Mouse (Mus musculus) cerebellum, postnatal 14 days (tissue): ENCODE data around the gene Clstn3.
A peak's percentile ranks its signal among the peaks of the same experiment; 100 is the strongest.
"Not testable (repeated sequence)": the region's sequence is repeated elsewhere in the genome, so short reads cannot be mapped to it uniquely, and the experiment has no call there.

ENCODE experiments used
- DNase-seq, 2 experiments: peaks; one replicate each; pipeline ENCODE4 v3.0.0; 2021; ENCODE audit warnings: mixed read lengths in 2 of 2

The Clstn3 gene

DNA sequence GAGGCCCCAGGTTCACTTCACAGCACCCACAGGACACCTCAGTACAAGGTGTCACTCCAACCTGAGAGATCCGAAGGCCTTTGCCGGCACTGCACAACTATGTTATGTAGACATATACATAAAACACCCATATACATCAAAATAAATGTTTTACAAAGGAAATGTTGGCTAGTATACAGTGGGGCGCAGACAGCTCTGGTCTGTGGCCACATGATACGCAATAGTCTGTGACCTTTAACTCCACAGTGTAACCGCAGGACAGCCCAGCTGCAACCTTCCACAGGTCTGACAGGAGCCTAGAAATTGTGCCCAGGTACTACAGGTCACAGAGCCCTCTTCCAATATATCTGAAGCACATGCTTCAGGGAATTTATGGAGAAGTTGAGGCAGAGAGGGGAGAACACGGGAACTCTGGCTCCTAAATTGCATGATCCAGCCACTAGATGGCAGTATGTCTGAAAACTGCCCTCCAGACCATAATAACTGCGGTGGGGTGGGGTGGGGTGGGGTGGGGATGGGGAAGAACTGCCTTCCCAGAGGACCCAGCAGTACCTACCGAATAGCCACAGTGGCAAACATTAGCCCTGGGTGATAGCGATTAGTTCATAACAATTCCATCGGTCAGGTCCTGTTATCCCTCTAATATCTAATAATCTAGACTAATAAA, 16.3 kb downstream of the Clstn3 start:
- DNase-seq = peak in 1 of 2 experiments; percentile 35

DNA sequence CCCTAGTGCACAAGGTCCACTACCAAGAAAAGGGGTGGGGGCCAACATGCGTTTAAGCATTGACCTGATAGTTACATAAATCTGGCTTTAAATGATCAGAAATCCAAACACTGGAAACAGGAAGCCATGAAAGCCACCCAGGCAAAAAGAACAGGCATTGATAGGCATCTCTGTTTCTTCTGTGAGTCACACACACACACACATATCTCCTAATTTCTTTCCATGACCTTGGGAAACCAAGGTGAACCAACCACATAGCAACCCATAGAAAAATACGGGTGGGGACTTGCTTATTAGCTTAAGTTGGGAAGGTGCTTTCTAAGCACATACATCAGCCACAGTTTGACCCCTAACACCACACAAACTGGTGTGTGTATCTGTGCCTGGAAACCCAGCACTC, 17.2 kb downstream of the Clstn3 start:
- no peak for DNase-seq

DNA sequence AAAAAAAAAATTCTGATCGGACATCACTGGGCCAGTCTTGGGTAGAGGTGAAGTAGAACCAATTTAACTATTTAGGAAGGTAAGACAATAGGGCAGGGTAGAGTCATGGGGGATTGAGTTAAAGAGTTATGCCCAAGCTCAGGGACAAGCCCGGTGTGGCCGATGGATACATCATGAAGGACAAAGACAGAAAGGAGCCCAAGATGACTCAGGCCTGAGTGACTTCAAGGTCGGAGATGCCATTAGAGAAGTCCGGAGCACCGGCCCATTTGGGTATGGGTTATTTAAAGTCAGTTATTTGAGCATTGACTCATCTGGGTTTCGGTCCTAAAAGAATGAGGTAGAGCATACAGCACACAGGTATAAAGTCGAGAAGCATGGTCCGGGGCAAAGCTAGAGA, 18.1 kb downstream of the Clstn3 start:
- no peak for DNase-seq

DNA sequence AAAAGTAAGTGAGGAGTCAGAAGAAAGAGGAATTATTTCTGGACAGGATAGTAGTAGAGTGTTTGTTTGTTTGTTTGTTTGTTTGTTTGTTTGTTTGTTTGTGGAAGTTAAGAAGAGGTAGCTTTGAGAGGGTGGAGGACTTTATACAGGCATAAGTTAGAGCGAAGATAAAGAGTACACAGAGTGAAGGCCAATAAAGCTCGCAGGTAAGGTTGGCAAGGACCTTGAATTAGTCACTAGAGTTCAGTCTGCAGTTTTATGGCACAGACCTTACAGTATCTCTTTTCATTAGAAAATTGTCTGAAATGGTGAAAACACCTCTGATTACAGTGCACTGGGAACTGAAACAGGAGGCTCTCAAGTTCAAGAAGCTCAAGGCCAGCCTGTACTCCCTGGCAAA, 18.6 kb downstream of the Clstn3 start:
- DNase-seq = no peak

DNA sequence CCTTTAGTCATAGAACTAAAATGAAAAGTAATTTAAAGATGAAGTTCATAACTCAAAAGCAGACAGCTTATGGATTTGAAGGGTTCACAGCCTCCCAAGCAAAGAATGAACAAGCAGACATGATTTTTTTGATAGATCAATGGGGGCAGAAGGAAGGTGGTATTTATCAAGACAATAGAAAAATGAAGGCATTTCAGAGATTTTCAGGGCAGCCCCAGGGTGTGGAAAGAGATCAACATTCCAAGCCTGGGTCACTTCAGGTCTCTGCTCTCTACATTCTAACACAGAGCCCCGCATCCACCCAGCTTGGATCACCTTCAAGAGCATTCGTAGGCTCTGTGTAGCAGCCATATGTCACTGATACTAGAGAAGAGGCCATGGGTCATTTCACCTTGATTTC, 21.3 kb downstream of the Clstn3 start:
- no peak for DNase-seq

DNA sequence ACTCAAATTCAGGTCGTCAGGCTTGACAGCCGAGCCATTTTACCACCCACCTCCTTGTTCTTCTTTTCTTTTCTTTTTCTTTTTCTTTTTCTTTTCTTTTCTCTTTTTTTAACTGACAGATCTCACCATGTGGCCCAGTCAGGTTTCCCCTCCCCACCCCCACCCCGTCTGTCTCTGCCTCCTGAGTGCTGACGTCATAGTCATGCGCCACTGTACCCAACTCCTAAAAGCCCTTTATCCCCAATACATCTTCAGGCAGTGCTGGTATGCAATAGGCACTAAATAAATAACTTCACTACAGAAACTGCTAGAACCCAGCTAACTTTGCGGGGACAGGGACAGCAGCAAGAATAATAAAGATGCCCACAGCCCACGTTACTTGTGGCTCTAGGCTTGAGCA, 28.3 kb downstream of the Clstn3 start:
- DNase-seq = no peak

DNA sequence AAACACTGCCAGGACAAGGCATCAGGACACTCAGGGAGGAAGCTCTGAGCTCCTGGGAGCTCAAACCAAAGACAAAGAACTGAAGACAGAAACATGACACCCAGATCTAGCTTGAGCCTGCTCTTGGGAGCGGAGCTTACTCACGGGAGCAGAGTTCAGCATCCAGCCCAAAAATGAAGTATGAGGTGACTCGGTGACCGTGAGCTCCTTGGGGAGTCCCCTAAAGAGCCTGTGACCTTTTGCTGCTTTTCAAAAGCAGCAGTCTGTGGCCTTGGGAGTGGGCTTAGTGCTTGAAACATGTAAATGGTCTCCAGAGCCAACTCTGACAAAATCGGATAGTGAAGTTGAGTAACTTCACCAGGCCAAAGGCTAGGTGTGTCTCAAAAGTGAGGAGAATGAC, 29.4 kb downstream of the Clstn3 start:
- DNase-seq = no peak

DNA sequence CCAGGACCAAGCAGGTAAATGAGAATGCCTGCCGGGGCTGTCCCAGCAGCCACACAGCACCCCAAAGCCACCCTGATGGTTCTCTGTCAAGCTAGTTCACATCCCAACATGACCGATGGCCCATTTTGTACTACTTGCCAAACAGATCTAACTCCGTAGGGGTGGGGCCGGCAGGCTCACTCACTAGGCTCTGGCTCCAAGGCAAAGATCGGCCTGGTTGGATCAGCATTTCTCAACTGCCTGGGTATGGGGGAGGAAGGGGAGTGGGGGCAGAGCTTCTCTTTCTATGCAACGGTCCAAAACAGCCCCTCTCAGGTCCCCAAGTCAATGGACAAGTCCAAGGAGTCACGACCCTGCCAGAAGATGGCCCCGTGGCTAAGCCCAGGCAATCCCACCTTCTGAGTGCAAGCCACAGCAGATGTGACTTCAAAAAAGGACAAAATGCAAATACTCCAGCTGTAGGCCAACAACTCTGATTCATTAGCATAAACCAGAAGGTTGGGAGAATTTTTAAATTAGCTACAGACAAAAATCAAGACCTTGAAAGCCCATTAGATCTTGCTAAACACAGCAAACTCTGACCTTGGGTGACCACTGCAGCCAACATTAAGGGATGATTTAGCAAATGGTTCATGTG, 30.8 kb downstream of the Clstn3 start:
- no peak for DNase-seq

DNA sequence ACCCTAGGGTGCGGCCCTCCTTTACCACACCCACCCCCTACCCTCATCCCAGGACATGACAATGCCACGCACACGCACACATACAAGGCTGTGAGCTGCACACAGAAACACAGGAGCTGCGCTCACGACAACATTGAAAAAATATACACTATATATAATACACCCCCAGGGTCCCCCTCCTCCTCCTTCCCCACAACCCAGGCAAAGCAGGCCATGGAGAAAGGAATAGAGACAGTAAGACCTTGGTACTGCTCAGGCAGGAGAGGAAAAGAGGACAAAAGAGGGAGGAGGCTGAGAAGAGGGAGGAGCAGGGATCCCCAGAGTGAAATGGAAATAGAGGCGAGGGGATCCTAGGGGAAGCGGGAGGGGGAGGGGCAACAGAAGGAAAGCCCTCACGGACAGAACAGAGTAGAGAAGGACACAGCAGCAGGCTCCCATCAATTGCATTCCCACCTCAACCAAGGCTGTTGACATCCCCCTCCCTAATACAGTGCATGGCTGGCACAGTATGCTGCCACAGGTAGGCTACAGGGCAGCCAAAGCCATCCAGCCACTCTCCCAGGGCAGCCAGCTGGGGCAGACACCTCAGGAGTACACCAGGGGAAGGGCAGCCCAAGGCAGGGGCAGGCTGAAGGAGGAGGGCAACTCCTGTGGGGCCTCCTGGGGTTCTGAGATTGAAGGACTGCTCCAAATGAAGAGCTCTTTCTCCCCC, 33.7 kb downstream of the Clstn3 start:
- DNase-seq = no peak

DNA sequence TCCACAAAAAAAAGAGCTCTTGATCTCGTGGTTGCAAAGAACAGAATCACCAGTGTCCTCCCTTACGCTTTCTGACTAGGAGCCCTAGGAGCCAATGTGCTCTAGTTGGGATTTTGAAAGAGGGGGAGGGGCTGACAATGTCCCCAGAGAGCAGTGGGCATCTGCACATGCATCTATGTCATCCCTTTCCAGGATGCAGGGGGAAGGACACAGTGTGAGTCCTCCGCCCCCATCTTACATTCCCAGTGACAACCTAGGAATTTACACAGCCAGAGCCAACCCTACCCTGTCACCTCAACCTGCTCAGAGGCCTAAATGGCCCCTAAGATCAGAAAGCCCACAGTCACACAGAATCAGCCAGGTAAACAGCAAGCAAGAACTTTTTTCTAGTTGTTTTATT, 34.2 kb downstream of the Clstn3 start:
- DNase-seq = no peak

DNA sequence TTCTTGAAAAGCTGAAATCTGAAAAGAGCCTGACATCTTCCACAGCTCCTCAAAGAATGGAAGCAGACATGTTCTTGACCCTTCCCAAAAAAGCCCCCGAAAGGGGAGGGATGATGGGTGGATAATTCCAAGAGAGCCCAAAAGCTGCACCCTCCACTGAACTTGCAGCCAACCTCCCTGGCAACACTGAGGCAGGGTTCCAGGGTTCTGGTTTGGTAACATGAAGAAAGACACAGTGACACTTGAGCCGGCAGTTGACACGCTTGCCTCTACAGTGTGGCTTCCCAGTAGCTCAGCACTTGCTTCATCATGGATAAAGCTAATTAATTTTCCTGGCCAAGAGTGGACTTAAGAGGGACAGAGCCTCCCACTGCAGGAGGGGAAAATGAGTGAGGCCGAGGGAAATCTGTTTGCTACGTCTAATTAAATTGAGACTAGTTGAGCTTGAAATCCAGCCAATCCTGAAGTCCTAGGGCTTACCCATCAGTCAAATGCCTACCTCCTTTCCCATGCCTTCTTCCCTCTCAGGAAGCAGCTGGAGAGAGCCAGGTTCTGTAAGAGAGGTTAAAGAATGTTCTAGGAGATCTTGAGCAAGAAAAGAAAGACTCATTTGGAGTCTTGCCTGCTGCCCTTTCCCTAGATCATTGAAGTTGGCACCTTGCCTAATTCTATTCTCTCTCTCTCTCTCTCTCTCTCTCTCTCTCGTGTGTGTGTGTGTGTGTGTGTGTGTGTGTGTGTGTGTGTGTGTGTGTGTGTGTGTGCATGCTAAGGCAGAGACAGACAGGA, 36.6 kb downstream of the Clstn3 start:
- DNase-seq = peak in 1 of 2 experiments; percentile 31

DNA sequence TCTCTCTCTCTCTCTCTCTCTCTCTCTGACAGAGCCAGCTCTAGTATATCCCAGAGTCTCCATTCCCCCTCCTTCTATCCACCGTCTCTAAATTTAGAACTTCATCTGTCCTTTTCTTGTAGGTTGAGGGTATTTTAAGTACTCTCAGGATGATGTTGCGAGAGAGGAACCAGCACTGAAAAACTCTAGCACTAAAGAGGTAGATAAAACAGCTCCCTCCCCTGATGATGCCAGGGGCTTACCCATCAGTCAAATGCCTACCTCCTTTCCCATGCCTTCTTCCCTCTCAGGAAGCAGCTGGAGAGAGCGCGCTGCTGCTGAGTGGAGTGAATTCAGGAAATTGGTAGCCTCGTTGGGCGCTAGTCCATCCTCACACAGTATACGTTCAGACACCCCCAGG, 37.3 kb downstream of the Clstn3 start:
- DNase-seq = no peak

DNA sequence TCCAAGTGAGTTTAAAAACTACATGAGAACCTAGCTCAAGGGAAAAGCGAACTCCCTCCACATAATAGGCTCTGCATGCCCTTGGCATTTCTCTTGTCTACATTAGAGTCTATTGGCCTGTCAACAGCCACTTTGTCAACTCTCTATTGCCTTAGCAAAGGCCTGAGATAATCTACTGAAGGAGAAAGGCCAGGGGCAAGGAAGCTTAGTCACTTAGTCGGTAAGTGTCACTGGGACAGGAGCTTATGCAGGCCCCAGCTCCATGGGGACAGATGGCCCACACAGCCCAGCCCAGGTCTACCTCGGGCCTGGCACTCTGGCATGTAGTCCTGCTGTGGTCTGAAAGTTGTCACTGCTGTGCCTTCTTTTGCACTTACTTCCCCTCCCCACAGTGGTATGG, 38.0 kb downstream of the Clstn3 start:
- DNase-seq = no peak

DNA sequence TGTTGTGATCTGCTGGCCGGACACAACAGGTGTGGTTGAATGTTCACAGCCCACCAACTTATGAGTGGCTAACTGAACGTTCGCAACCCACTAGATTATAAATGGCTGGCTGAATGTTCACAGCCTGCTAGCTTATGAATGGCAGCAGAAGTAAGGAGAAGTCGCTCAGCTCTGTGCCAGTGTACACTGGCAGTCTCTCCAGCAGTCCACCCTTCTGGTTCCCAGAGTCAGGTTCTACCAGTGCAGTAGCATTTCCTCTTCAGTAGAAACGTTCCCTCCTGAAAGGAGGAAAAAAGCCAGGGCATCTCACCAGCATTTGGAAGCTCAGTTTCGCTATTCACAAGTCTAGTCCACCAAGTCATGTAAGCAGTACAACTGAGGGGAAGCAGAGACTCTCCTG, 39.1 kb downstream of the Clstn3 start:
- no peak for DNase-seq

DNA sequence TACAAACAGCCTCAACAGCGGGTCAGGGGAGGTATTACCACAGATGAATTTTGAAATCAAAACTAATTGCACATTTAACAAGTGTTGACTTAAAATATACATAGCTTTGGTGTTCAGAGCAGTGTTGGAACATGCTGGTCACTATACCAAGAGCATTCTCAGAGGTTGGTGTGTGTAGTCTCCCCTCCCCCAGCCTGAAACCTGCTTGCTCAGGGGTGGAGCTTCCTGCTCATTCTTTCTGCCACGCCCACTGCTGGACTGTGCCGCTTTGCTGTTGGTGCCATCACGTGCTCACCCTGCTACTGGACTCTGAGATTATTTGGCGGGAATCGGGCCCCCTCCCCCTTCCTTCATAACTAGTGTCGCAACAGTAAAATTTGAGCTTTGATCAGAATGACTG, 39.6 kb downstream of the Clstn3 start:
- DNase-seq = not testable (repeated sequence)

DNA sequence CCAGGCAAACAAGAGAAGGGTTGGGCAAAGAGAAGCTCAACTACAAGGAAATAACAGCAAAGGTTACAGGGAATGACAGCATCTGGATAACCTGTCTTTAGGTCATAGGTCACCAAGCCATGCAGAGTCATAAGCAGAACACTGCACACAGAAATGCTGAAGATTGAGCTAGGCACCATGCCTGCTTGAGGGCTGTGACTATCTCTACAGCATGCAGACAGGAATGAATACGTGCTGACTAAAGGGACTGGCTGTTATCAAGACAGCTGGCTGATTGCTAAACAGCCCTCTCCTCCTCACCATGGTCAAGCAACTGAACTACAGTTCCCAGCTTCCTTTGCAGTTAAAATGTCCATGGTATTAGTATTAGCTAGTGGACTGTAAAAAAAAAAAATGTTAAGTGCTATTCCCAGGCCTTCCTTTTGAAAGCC, 40.5 kb downstream of the Clstn3 start:
- DNase-seq = no peak

DNA sequence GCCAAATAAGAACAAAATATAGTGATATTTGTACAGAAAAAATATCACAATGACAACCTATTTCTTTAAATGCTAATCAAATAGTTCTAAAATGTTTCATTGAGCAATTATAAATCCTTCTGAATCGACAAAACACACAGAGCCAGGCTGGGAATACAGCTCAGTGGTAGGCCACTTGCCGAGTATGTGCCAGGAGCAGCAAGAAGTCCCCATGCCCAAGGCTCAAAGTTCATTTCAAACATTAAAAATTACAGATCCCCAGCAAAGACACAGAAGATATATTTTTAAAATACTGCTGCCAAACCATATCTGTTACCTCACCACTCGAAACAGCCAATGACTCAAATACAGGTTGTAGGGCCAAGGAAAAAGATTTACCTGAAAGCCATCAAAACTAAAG, 45.9 kb downstream of the Clstn3 start:
- no peak for DNase-seq

DNA sequence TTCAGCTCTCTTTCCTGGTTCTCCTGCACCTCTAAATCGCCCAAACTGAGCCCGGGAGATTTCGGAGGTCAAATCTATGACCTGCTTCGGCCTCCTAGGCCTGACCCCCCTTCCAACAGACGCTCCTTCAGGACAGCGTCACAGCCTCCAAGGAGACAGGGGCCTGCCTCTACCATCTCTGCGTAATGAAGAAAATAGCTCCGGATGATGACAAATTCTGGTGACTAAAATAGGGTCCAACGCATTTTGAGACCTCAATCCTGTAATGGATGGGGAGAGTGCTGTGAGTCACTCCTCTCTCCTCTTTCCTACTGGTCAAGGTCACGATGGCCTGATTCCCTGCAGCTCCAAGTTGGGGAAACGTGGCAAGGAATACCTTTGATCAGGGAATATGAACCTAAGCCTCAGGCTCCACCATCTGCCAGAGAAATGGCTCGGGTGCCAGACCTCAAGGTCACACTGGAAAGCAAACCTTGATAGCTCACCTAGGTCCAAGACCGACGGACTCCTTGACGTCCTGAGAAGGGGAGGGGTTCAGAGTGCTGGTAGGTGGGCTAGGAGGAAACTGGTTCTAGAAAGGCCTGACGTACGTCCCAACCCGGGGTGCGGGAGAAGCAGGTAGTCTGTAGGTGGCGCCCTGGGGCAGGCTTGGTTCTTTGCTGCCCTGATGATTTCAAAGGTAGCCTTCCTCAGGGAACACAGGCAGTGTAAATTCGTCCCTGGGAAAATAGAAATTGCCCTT, 49.1 kb downstream of the Clstn3 start:
- DNase-seq = peak; percentile 93 to 95

DNA sequence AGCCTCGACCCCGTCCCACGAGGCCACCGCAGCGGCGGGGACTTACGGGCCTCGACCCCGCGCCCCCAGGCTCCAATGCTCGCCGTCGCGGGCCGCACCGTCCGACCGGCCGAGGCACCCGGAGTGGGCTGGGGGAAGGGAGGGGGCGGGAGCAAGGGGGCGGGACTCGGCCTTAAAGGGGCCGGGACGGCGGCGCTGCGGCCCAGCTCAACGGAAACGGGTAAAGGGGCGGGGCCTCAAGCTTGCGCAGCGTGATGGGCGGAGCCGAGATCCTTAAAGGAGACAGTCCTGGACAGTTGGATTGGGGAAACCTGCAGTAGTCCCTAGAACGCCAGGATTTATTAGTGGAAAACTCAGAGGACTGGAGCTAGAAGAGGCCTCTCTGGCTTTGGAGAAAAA, 49.7 kb downstream of the Clstn3 start, which contains the start of gene Pex5:
Gene Pex5 (minus strand): TSS at position 141 of the 399 bp plus-strand sequence.
- peak; percentile 98 for DNase-seq

DNA sequence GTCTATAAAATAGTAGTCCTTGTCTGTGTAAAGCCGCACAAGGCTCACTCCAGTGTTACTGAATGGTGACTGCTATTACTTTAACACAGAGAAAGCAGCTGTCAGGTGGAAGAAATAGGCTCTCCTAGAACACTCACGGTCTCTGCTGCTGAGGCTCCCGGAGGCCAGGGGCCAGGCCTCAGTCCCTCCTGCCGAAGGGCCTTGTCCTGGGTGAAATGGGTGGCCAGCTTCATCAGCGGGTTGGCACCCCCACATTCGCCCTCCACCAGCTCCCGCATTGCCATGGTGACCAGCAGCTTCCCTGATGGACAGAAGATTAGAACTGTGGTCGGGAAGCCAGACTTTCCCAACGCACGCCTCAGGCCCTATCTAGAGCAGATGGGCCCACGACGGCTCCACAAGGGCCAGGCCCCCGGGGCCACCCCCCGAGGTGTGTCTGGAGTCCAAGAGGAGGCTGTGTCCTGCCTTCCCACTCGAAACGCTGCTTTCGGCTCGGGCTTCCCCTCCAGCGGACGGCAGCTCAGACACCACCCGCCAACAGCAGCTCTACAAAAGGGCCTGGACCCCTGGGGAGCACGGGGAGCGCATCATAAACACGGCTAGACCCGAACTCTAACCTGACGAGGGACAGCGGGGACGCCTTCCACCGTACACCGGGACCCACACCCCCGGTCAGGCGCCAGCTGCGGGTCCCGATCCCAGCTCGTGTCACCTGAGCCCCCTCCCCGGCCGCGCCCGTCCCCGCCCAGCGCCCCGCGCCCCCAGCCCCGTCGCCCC, 50.3 kb downstream of the Clstn3 start:
- DNase-seq = peak; percentile 74 to 79

DNA sequence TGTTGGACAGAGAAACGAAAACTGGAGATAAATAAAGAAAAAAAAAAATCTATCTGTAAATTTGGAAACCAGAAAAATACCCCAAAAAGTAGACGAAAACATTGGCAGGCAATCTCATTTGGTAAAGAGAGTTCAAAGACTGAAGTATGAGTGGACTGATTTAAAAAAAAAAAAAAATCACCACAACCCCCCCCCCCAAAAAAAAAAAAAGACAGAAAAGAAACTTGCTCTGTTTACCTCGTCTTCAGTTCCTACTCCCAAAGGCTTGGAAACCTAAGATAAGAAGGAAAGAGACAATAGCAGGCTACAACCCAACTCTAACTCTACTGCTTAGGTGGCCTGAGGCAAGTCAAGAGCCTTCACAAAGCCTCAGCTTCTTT, 50.8 kb downstream of the Clstn3 start:
- no peak for DNase-seq

DNA sequence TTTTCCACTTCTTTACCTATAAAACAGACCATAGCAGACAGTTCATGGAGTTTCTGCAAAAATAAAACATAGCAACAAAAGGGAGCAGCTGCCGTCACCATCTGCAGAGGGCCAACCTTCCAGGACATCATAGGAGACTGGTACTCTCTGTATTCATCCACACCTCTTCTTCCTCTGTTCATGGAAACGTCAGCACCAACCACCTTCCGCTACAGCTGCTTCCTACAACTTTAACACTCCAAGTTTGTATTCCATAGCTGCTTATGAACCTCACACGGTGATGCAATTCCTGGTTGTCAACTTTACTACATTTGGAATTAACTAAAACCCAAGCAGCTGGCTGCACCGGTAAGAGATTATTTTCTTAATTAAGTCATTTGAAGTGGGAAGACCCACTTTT, 56.2 kb downstream of the Clstn3 start:
- no peak for DNase-seq
